In genomic region chr5:107353981-107354380, GRCm38 (mm10) we compare ENCODE assay signal across 18 mouse cellular contexts. TPM values are rescaled to one million over a fixed set of nuclear protein-coding genes. Genes with fewer than 3 reads are reported as not detected.
DNase-seq lines count a peak whose midpoint lies in the region; ATAC-seq lines count a peak whose summit lies in the region.
"Had no signal": no experiment of that assay in that cellular context is flagged by ENCODE, and none has a peak within 500 bp of the region (broad histone marks: within the 10 kb centered on the region; RNA-seq: fewer than 3 reads in every experiment).

No protein-coding gene starts in this region.

- intact Hi-C loops in left cerebral cortex, postnatal 14 days (cut with DNase I) = no loop called here

- ATAC-seq in CD4-positive, CD25-positive, alpha-beta regulatory T cell, adult 4 months = peak; percentile 34
- ATAC-seq: forebrain, embryonic 16.5 days; hindbrain, embryonic 16.5 days; inflammation-experienced regulatory T-cells, adult 6 months had no signal

- DNase-seq in thymus, adult 18-20 months = peak; percentile 38 to 68
- DNase-seq in thymus, postnatal 14 days = peak; percentile 78
- DNase-seq in left cerebral cortex, postnatal 14 days (ENCODE audit: low spot score in 2 of 2) = no peak
- no peak for DNase-seq in embryo, embryonic 10 days (ENCODE audit: low spot score)
- DNase-seq in liver = no peak
- DNase-seq in layer of hippocampus, adult 9-11 months = no peak
- DNase-seq: adrenal gland, postnatal 10 days; B cell, adult 2 months; cerebellum, adult 11-12 months; cerebellum, adult 9-10 months; cerebellum, postnatal 25 days; gastrocnemius, postnatal 14 days; heart, postnatal 36 days had no signal

RNA-seq across cellular contexts. Expression of gene Brdt, which starts 23.0 kb away (rescaled TPM):
- polyA plus RNA-seq in CD4-positive, CD25-positive, alpha-beta regulatory T cell, adult 4 months (2017; shearing (Covaris generic)) = 1 to 10 TPM in 1 of 2 experiments, under 1 TPM in 1; 0.91 to 1.3 TPM
- 10 to 100 TPM; 13.1 to 15.0 TPM for total RNA-seq in left cerebral cortex, postnatal 14 days (2021)
- polyA plus RNA-seq: G1E had no signal

RNA-seq across cellular contexts. Expression of gene Ephx4, which starts 48.6 kb away (rescaled TPM):
- under 1 TPM in 1 of 2 experiments, not detected in 1; 0.42 TPM for polyA plus RNA-seq in CD4-positive, CD25-positive, alpha-beta regulatory T cell, adult 4 months (2017; shearing (Covaris generic))
- 10 to 100 TPM; 71.7 to 76.4 TPM for total RNA-seq in left cerebral cortex, postnatal 14 days (2021)
- total RNA-seq: G1E had no signal
- polyA plus RNA-seq: G1E had no signal

Comparison
In these comparisons a context has a peak if more than half of its experiments do, and no peak if none do; other contexts are left out.
1. DNase-seq: peak in thymus, adult 18-20 months (2 of 2) and thymus, postnatal 14 days (single experiment); none in left cerebral cortex, postnatal 14 days (0 of 2), embryo, embryonic 10 days (single experiment), liver (single experiment) and layer of hippocampus, adult 9-11 months (single experiment).